Mouse (Mus musculus) G1E (cell line): ENCODE results near the gene Rsg1. TPM values are rescaled to one million over a fixed set of nuclear protein-coding genes. Genes with fewer than 3 reads are reported as not detected.

Experiments
- ATAC-seq: 2 replicates; pipeline ENCODE4 v1.8.0; 2016; ENCODE audit warnings: mild to moderate bottlenecking; ENCODE audit not compliant: insufficient number of reproducible peaks, poor library complexity, low FRiP score, severe bottlenecking; ENCODE audit errors: extremely low read depth
- DNase-seq: peaks from one replicate; pipeline ENCODE4 v3.0.0; 2012; ENCODE audit warnings: low spot score
- H3K27me3 ChIP-seq: 2 replicates; pipeline ENCODE4 v1.6.1; 2012; ENCODE audit warnings: mild to moderate bottlenecking, low read length, inconsistent platforms; ENCODE audit not compliant: insufficient read depth
- H3K36me3 ChIP-seq: replicated peaks from 2 replicates; pipeline ENCODE3; 2012; ENCODE audit warnings: mild to moderate bottlenecking, inconsistent platforms
- H3K4me1 ChIP-seq: 2 replicates; pipeline ENCODE4 v1.6.1; 2012; ENCODE audit warnings: low read depth, low read length, inconsistent platforms, mixed read lengths; ENCODE audit not compliant: insufficient read depth
- H3K4me3 ChIP-seq: 2 replicates; pipeline ENCODE4 v1.5.1; 2012; ENCODE audit warnings: low read depth, mild to moderate bottlenecking, inconsistent platforms, low read length, moderate library complexity, mixed read lengths
- H3K9me3 ChIP-seq: replicated peaks from 2 replicates; pipeline ENCODE4 v1.6.1; 2012; ENCODE audit warnings: inconsistent platforms
- CTCF ChIP-seq: IDR thresholded peaks from 2 replicates; pipeline ENCODE4 v1.5.1; 2012; ENCODE audit warnings: low read depth, low read length, inconsistent platforms, mixed read lengths
- GATA1 ChIP-seq: IDR thresholded peaks from 2 replicates; pipeline ENCODE4 v1.6.1; 2012; ENCODE audit warnings: borderline replicate concordance, low read length, inconsistent platforms, mixed read lengths
- GATA2 ChIP-seq: IDR thresholded peaks from 2 replicates; pipeline ENCODE4 v1.6.1; 2012; ENCODE audit warnings: low read depth, low read length, inconsistent platforms, borderline replicate concordance
- POLR2AphosphoS5 ChIP-seq: IDR thresholded peaks from 2 replicates; pipeline ENCODE4 v1.6.1; 2012; ENCODE audit warnings: low read depth, low read length, inconsistent platforms; ENCODE audit not compliant: insufficient replicate concordance
- TAL1 ChIP-seq: conservative IDR thresholded peaks from 2 replicates; pipeline ENCODE4 v1.6.1; 2012; ENCODE audit warnings: low read depth, low read length, inconsistent platforms, mixed read lengths
- polyA plus RNA-seq: library from polyadenylated mRNA; stranded (reverse); fragments of >175 nt; gene quantifications from 2 replicates; pipeline ENCODE4 v1.2.3, GENCODE M21; 2012
- total RNA-seq, 2 experiments: library from RNA; stranded (forward) in 1 of 2; stranded (reverse) in 1 of 2; fragments of 200-1000 nt in 1 of 2; fragments of >200 nt in 1 of 2; fragmentation: Nextera tagmentation in 1 of 2; gene quantifications; 2 replicates each; pipeline ENCODE4 v1.2.3; 2014 to 2017

Gene Rsg1
- total and polyA plus RNA-seq, 3 experiments, result 0.56 to 2.0 (median 1.6) TPM

GRCm38 (mm10) chr4:141269080-141269479, 55.3 kb downstream of the Rsg1 start:
- H3K36me3 ChIP-seq, result no peaks in the 10 kb centered on the region
- H3K4me1 ChIP-seq, result no peaks in the 10 kb centered on the region
- no peak overlapping the region for H3K4me3 ChIP-seq
- peaks cover 3% of the 10 kb centered on the region; the same call in 1 of the 2 replicates for H3K27me3 ChIP-seq
- no peak for ATAC-seq
- TF ChIP-seq GATA1, result no peak
- no peak for TF ChIP-seq POLR2AphosphoS5
- no peak for TF ChIP-seq GATA2
- TF ChIP-seq TAL1, result no peak
- no peak for TF ChIP-seq CTCF
- no peaks in the 10 kb centered on the region for H3K9me3 ChIP-seq
- DNase-seq, result no peak

GRCm38 (mm10) chr4:141270201-141270940, 56.6 kb downstream of the Rsg1 start:
- DNase-seq, result no peak
- Histone ChIP-seq H3K9me3 (no peaks in the 10 kb centered on the region), H3K4me1 (no peaks in the 10 kb centered on the region), H3K36me3 (no peaks in the 10 kb centered on the region), H3K4me3 (no peak overlapping the region), H3K27me3 (peaks cover 11% of the 10 kb centered on the region; the same call in 1 of the 2 replicates)
- ATAC-seq, result no peak
- TF ChIP-seq POLR2AphosphoS5 (no peak), CTCF (no peak), GATA2 (no peak), GATA1 (no peak), TAL1 (no peak)

DNA sequence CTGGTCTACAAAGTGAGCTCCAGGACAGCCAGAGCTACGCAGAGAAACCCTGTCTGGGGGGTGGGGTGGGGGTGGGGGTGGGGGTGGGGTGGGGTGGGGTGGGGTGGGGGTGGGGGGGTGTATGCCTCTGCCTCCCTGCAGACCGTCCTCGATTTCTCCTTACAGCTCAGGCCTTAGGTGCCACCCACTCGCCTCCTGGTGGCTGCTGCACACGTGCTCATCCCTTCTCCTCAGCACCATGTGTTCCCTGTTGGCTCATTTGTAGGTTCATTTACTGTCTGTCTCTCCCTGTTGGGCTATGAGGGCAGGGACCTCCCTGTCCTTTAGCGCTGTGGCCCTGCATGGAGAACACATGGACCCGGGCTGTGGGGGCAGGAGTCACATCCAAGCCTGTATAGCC, 57.5 kb downstream of the Rsg1 start:
- Histone ChIP-seq H3K36me3 (no peaks in the 10 kb centered on the region), H3K4me1 (no peaks in the 10 kb centered on the region), H3K27me3 (peaks cover 17% of the 10 kb centered on the region; the same call in 1 of the 2 replicates), H3K9me3 (no peaks in the 10 kb centered on the region), H3K4me3 (no peak overlapping the region)
- TF ChIP-seq GATA2 (no peak), TAL1 (no peak), POLR2AphosphoS5 (no peak), GATA1 (no peak), CTCF (no peak)
- ATAC-seq (no peak), DNase-seq (no peak)

- Histone ChIP-seq H3K27me3 (peaks cover 17% of the 10 kb centered on the region; the same call in 1 of the 2 replicates), H3K36me3 (no peaks in the 10 kb centered on the region), H3K4me1 (no peaks in the 10 kb centered on the region), H3K4me3 (no peak overlapping the region), H3K9me3 (no peaks in the 10 kb centered on the region)
- no peak for TF ChIP-seq GATA2
- no peak for TF ChIP-seq CTCF
- no peak for TF ChIP-seq POLR2AphosphoS5
- no peak for TF ChIP-seq GATA1
- TF ChIP-seq TAL1, result no peak
- DNase-seq (no peak), ATAC-seq (no peak)
Measured at GRCm38 (mm10) chr4:141271721-141272120, 58.0 kb downstream of the Rsg1 start.

GRCm38 (mm10) chr4:141272878-141273277, 59.1 kb downstream of the Rsg1 start:
- Histone ChIP-seq H3K4me3 (no peak overlapping the region), H3K9me3 (no peaks in the 10 kb centered on the region)
- no peak for ATAC-seq

GRCm38 (mm10) chr4:141273296-141273695, 59.5 kb downstream of the Rsg1 start:
- H3K36me3 ChIP-seq, result no peaks in the 10 kb centered on the region
- no peak overlapping the region for H3K4me3 ChIP-seq
- no peak for ATAC-seq
- TF ChIP-seq POLR2AphosphoS5, result no peak
- TF ChIP-seq GATA2, result no peak
- no peak for TF ChIP-seq GATA1
- no peak for TF ChIP-seq TAL1
- no peak; the same call in 1 of the 2 replicates for TF ChIP-seq CTCF
- H3K9me3 ChIP-seq, result no peaks in the 10 kb centered on the region
- no peak for DNase-seq
- H3K4me1 ChIP-seq, result no peaks in the 10 kb centered on the region
- H3K27me3 ChIP-seq, result peaks cover 25% of the 10 kb centered on the region; the same call in 1 of the 2 replicates

More at GRCm38 (mm10) chr4:141272878-141273277, 59.1 kb downstream of the Rsg1 start:
- TF ChIP-seq TAL1 (no peak), POLR2AphosphoS5 (no peak), GATA1 (no peak)
- no peak for DNase-seq
- peaks cover 24% of the 10 kb centered on the region; the same call in 1 of the 2 replicates for H3K27me3 ChIP-seq
- H3K36me3 ChIP-seq, result no peaks in the 10 kb centered on the region
- no peaks in the 10 kb centered on the region for H3K4me1 ChIP-seq
